Mouse (Mus musculus): ENCODE results near the gene Mtfp1.

DNA sequence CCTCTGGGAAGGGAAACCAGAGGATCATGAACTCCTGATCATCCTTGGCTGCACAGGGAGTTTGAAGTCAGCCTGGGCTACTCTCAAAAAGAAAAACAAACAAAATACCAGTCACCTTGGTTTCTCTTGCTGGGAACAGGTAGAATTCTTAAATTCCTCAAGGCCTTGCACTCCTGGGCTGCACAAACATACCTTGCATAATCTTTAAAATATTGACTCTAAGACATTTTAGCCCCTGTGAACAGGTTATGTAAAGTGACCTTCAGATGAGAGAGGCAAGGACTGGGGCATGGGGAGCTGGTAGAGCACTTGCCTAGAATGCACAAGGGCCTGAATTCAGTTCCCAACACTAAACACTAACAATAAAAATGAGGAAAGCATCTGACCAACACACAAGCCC is 46.3 kb upstream of the Mtfp1 start:
- TF ChIP-seq POLR2A (IDR thresholded peaks at IDR 0.05; ENCODE audit: low read depth, low read length): no peak
- no peak for TF ChIP-seq CTCF (IDR thresholded peaks at IDR 0.05; ENCODE audit: extremely low read depth, insufficient read depth, insufficient read length, insufficient replicate concordance)

Data from spleen, adult 2 months (tissue).